Mouse (Mus musculus) kidney, adult 2 months (tissue): ENCODE measurements around the gene Prkg2.

ENCODE experiments used
- CTCF ChIP-seq: fragments of 200-500 bp; conservative IDR thresholded peaks from 2 replicates; pipeline ENCODE4 v1.5.1; 2011; ENCODE audit warnings: low read depth, mild to moderate bottlenecking, control low read depth, low read length, moderate library complexity, mixed read lengths; ENCODE audit not compliant: insufficient read depth, insufficient read length
- POLR2A ChIP-seq: fragments of 200-500 bp; IDR thresholded peaks from one replicate; pipeline ENCODE4 v1.6.1; 2011; ENCODE audit warnings: low read depth, low read length, control low read depth

DNA sequence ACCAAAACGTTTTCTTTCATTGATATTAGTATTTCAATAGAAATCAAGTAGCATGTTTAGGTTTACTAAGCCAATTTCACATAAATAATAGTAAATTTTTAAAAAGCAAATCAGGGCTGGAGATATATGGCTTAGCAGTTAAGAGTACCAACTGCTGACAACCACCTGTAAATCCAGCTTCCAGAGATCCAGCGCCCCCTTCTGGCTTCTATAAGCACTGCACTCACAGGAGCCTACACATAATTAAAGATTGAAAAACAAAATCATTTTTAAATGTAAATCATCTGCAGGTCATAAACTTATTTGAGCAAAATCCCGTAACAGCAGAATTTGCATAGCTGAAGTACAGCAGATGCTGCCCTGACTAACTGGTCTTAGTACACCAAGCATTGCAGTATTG, 10.8 kb downstream of the Prkg2 start:
- TF ChIP-seq CTCF (no peak), POLR2A (no peak)
